Mouse (Mus musculus) left cerebral cortex, adult 2 months (tissue): ENCODE measurements around the gene Chat. TPM values are rescaled to one million over a fixed set of nuclear protein-coding genes. Genes with fewer than 3 reads are reported as not detected.

ENCODE experiments used
- DNase-seq, 2 experiments: peaks; one replicate each; pipeline ENCODE4 v3.0.0; 2021 to 2022; ENCODE audit warnings: low spot score in 2 of 2, mixed read lengths in 1 of 2; ENCODE audit errors: extremely low spot score in 1 of 2
- H3K27ac ChIP-seq: fragments of 200-600 bp; 2 replicates; pipeline ENCODE4 v1.8.1; 2022
- H3K4me3 ChIP-seq: fragments of 200-600 bp; 2 replicates; pipeline ENCODE4 v1.8.1; 2022
- CTCF ChIP-seq: fragments of 200-600 bp; IDR thresholded peaks from 2 replicates; pipeline ENCODE4 v1.8.1; 2022; ENCODE audit warnings: antibody characterized with exemption, mild to moderate bottlenecking, moderate library complexity
- intact Hi-C: fragments of 180-260 bp; cut with DNase I; formaldehyde crosslinking; loops from one replicate; pipeline ENCODE4 v1.15.1; 2025
- long read RNA-seq, 2 experiments: library from polyadenylated mRNA; stranded (forward); transcript quantifications; one replicate each; pipeline ENCODE4 v2.0.0; 2021; ENCODE audit warnings: borderline mapping rate in 2 of 2
- total RNA-seq, 2 experiments: library from RNA; stranded (reverse); gene quantifications; 2 replicates each; pipeline ENCODE4 v1.2.3; 2021

Chat gene
- 1 to 10 TPM in 1 of 2 experiments, under 1 TPM in 1; 0.25 to 1.4 TPM for total RNA-seq
- long read RNA-seq, experiment 1, partial matches to known transcripts = 3 of 3 reads
- long read RNA-seq, experiment 1, other reads (novel, unspliced or antisense) = 0 of 3 reads
- long read RNA-seq, experiment 2, partial matches to known transcripts = 0 of 1 reads
- long read RNA-seq, experiment 2, other reads (novel, unspliced or antisense) = 1 of 1 reads

GRCm38 (mm10) chr14:32465889-32466288, at the start of gene Chat:
Gene Chat (minus strand): TSS chr14:32465989.
- Histone ChIP-seq H3K27ac (no peak within 1 kb of the TSS), H3K4me3 (no peak within 1 kb of the TSS)
- DNase-seq = no peak
- TF ChIP-seq CTCF = no peak
- intact Hi-C loops = no loop called here

- H3K4me3 ChIP-seq = peak within 1 kb of the TSS; percentile 96
- peak within 1 kb of the TSS; percentile 92 for H3K27ac ChIP-seq
- no peak; the same call in 1 of the 2 replicates for TF ChIP-seq CTCF
- intact Hi-C loops = no loop called here
- peak; percentile 92 to 94 for DNase-seq
Observed at GRCm38 (mm10) chr14:32513336-32514032, 47.7 kb upstream of the Chat start, which contains the start of gene Ercc6. Gene Ercc6 (plus strand): TSS chr14:32513521.

GRCm38 (mm10) chr14:32512912-32513311, 47.1 kb upstream of the Chat start:
- peak overlapping the region; percentile 92; the same call in 1 of the 2 replicates for H3K27ac ChIP-seq
- DNase-seq = no peak
- peak overlapping the region; percentile 96 for H3K4me3 ChIP-seq
- intact Hi-C loops = no loop called here
- no peak for TF ChIP-seq CTCF

GRCm38 (mm10) chr14:32509443-32509961, 43.7 kb upstream of the Chat start:
- Histone ChIP-seq H3K27ac (no peak overlapping the region), H3K4me3 (no peak overlapping the region)
- DNase-seq = no peak
- intact Hi-C loops = no loop called here
- no peak for TF ChIP-seq CTCF

- Histone ChIP-seq H3K27ac (no peak overlapping the region), H3K4me3 (no peak overlapping the region)
- DNase-seq = no peak
- TF ChIP-seq CTCF = no peak
- intact Hi-C loops = no loop called here
Observed at GRCm38 (mm10) chr14:32508105-32508835, 42.5 kb upstream of the Chat start.

GRCm38 (mm10) chr14:32507216-32507615, 41.4 kb upstream of the Chat start:
- DNase-seq = no peak
- intact Hi-C loops = no loop called here
- no peak overlapping the region for H3K4me3 ChIP-seq

GRCm38 (mm10) chr14:32506329-32506728, 40.5 kb upstream of the Chat start:
- DNase-seq = no peak
- Histone ChIP-seq H3K27ac (no peak overlapping the region), H3K4me3 (no peak overlapping the region)
- TF ChIP-seq CTCF = no peak
- intact Hi-C loops = no loop called here

More at GRCm38 (mm10) chr14:32507216-32507615, 41.4 kb upstream of the Chat start:
- no peak overlapping the region for H3K27ac ChIP-seq
- no peak for TF ChIP-seq CTCF

GRCm38 (mm10) chr14:32503897-32504296, 38.1 kb upstream of the Chat start:
- H3K27ac ChIP-seq = no peak overlapping the region
- intact Hi-C loops = no loop called here
- no peak for TF ChIP-seq CTCF
- H3K4me3 ChIP-seq = no peak overlapping the region
- DNase-seq = no peak

- H3K27ac ChIP-seq = no peak overlapping the region
- no peak overlapping the region for H3K4me3 ChIP-seq
- intact Hi-C loops = no loop called here
- no peak for DNase-seq
- TF ChIP-seq CTCF = no peak
Observed at GRCm38 (mm10) chr14:32502764-32503688, 37.2 kb upstream of the Chat start.

- intact Hi-C loops = no loop called here
- Histone ChIP-seq H3K4me3 (no peak overlapping the region), H3K27ac (no peak overlapping the region)
- no peak for TF ChIP-seq CTCF
- no peak for DNase-seq
Observed at GRCm38 (mm10) chr14:32501303-32501702, 35.5 kb upstream of the Chat start.

GRCm38 (mm10) chr14:32496115-32496850, 30.5 kb upstream of the Chat start:
- DNase-seq = no peak
- TF ChIP-seq CTCF = no peak
- H3K27ac ChIP-seq = no peak overlapping the region
- intact Hi-C loops = no loop called here
- no peak overlapping the region for H3K4me3 ChIP-seq
